Mouse (Mus musculus) retina, postnatal 7 days (tissue): ENCODE measurements around the gene Alkbh3.

Experiments used
- DNase-seq: peaks from one replicate; pipeline ENCODE4 v3.0.0-alpha.2; 2012; ENCODE audit warnings: low read depth, low spot score

Gene Alkbh3

GRCm38 (mm10) chr2:93954781-93955578 is 55.6 kb downstream of the Alkbh3 start:
- no peak for DNase-seq

- no peak for DNase-seq
Measured at GRCm38 (mm10) chr2:93953726-93954125, 56.9 kb downstream of the Alkbh3 start.

DNA sequence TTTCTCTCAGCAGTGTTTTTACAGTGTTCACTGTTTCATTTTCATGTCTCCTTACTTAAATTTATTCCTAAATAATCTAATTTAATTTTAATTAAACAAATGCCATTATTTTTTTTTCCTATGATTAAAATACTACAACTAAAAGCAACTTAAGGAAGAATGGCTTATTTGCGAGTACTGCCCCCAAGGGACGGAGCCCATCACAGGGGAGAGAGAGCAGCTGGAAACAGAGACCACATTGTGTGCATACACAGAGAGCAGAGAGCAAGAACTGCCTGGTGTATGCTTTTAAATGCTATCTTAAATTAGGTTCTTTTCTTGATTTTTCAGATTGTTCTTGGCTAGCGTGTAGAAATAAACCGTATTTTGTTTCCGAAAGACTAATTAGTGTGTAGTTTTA is 63.6 kb downstream of the Alkbh3 start:
- DNase-seq, result no peak

DNA sequence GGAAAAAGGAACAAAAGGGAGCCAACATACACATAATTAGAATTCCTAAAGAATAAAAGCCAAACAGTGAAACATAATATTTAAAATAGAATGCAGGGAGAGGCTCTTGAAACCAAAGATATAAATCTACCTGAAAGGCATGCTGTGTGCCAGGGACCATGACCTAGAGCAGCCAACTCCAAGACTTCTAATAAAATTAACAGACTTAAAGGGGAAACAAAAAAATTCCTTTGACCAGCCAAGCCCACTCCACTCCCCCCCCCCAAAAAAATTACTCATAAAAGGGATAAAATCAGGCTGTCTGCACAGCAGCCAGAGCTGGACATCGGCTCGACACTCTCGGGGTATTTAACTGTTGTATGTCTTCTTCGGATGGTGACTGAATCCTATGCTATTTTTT is 65.8 kb downstream of the Alkbh3 start:
- no peak for DNase-seq

DNA sequence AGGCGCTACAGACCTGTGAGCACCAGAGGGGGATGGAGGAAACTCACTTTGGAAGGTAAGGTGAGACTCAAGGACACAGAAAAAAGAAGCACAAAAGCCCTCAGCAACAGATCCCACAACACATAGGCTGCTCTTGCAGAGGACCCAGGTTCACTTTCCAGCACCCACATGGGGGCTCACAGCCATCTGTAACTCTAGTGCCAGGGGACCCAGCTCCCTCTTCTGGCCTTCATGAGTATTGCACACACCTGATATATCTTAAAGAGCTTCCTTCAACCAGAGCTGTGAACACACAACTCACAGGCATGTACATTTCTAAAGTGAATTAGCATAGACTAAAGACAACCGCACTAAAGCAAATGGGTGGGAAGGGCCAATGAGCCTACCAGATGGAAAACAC is 66.5 kb downstream of the Alkbh3 start:
- DNase-seq, result no peak

- DNase-seq, result no peak
Measured at GRCm38 (mm10) chr2:93941670-93942069, 68.9 kb downstream of the Alkbh3 start.

DNA sequence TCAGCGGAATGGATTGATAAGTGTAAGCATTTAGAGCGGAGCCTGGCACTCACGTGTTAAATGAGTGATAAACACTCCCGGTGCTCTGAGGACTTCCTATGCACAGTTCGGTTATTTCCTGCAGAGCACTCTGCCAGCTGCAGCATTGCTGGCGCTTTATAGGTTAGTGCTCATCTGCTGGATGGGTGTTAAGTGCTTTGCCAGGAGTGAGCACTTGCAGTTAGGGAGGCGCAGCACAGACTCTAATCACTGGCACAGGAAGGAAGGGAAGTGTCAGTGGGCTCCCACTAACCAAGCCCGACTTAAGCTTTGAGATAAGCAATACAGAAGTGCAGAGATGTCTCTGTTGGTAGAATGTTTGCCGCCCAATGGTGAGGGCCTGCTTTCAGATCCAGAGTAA is 72.1 kb downstream of the Alkbh3 start:
- DNase-seq, result no peak
